ENCODE assay signal across 20 mouse cellular contexts in the genomic region with DNA sequence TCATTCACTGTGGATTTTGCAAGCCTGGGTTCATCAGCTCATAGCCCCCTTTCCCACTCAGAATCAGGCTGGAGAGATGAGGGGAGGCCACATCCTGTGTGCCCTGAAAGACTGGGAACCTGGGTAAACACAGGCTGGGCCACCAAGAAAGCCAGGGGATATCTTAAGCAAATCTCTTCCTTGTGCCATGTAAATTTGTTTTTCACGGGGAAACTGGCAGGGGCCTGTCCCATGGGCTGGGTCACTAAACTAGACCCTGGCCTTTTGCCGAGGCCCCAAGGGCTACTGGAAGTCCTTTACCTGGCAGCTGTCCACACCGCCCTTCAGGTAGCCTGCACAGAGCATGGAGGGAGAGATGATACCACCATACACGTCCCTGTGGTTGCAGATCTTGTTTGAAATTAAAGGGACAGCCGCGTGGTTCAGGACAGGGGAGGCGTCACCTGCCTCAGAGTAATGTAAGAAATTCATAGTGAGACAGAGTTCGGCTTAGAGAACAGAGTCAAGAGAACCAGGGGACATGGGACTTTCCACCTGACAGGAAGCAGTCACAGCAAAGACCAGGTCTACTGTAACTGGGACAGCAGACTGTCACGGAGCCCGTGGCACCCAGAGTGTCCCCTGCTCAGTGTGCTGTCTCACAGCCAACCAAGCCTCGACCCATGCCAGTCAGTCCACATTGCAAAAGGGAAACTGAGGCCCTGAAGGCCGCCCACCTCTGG. TPM values are rescaled to one million over a fixed set of nuclear protein-coding genes. Genes with fewer than 3 reads are reported as not detected.
A peak's percentile ranks its signal among the peaks of the same experiment; 100 is the strongest.
DNase-seq lines count a peak whose midpoint lies in the region; TF ChIP-seq lines count a peak whose summit lies in the region.
"Had no signal": no experiment of that assay in that cellular context is flagged by ENCODE, and none has a peak within 500 bp of the region (broad histone marks: within the 10 kb centered on the region; RNA-seq: fewer than 3 reads in every experiment).

No protein-coding gene starts in this region.

- 80% methylated on average over 12 of the region's 12 CpGs for WGBS in thymus, adult 2 months
- 82% methylated on average over 12 of the region's 12 CpGs for WGBS in hindbrain, embryonic 10.5 days

- no peak for DNase-seq in thymus, adult 2 months
- DNase-seq in thymus, adult 18-20 months, result no peak
- peak; percentile 61 for DNase-seq in induced T-regulatory cell, adult 2 months (ENCODE audit: low read depth)
- DNase-seq in lung, postnatal 14 days, result peak; percentile 13
- DNase-seq in thymus, postnatal 14 days, result peak; percentile 52
- no peak for DNase-seq in adrenal gland, postnatal 25 days
- DNase-seq in hindbrain, embryonic 10.5 days (ENCODE audit: low spot score), result no peak
- DNase-seq in gastrocnemius, postnatal 10 days, result no peak
- DNase-seq: heart, adult 2 months; heart, postnatal 14 days; retina, postnatal 1 day had no signal

- peaks cover 21% of the 10 kb centered on the region for H3K4me1 ChIP-seq in thymus, adult 2 months (replicated peaks; ENCODE audit: control insufficient read depth, insufficient read depth, low read length)
- no peaks in the 10 kb centered on the region for H3K4me1 ChIP-seq in hindbrain, embryonic 10.5 days (replicated peaks)
- H3K4me1 ChIP-seq: limb, embryonic 15.5 days; midbrain, embryonic 15.5 days had no signal

- no peaks in the 10 kb centered on the region for H3K27me3 ChIP-seq in thymus, adult 2 months (ENCODE audit: control insufficient read depth, insufficient read depth, low read length)
- H3K27me3 ChIP-seq in hindbrain, embryonic 10.5 days (ENCODE audit: insufficient read depth, poor library complexity, severe bottlenecking), result no peaks in the 10 kb centered on the region
- H3K27me3 ChIP-seq: limb, embryonic 15.5 days; midbrain, embryonic 15.5 days had no signal

- peak overlapping the region; percentile 43; the same call in 1 of the 2 replicates for H3K27ac ChIP-seq in thymus, adult 2 months (ENCODE audit: control insufficient read depth, insufficient read depth, low read length)
- no peak overlapping the region for H3K27ac ChIP-seq in hindbrain, embryonic 10.5 days
- H3K27ac ChIP-seq: heart, adult 2 months; hindbrain, postnatal 0 days; limb, embryonic 15.5 days; midbrain, embryonic 15.5 days had no signal

- TF ChIP-seq CTCF in thymus, adult 2 months (IDR thresholded peaks at IDR 0.05; ENCODE audit: borderline replicate concordance, control insufficient read depth, extremely low read depth, insufficient read depth, low read length, poor library complexity), result no peak

- no peak overlapping the region for H3K4me3 ChIP-seq in thymus, adult 2 months (ENCODE audit: control insufficient read depth, insufficient read depth, low read length)
- no peak overlapping the region for H3K4me3 ChIP-seq in hindbrain, embryonic 10.5 days
- H3K4me3 ChIP-seq: heart, adult 2 months; limb, embryonic 15.5 days; midbrain, embryonic 15.5 days had no signal

- no peaks in the 10 kb centered on the region for H3K36me3 ChIP-seq in thymus, adult 2 months (ENCODE audit: control insufficient read depth, insufficient read depth, low read length)
- no peaks in the 10 kb centered on the region for H3K36me3 ChIP-seq in hindbrain, embryonic 10.5 days
- H3K36me3 ChIP-seq: limb, embryonic 15.5 days; midbrain, embryonic 15.5 days had no signal

- TF ChIP-seq POLR2A in thymus, adult 2 months (IDR thresholded peaks at IDR 0.05; ENCODE audit: control insufficient read depth, extremely low read depth, insufficient read depth, low read length, poor library complexity), result no peak

- H3K9me3 ChIP-seq in hindbrain, embryonic 10.5 days, result 0 out of 2 replicates have a peak, but pooled peaks cover 4% of the 10 kb centered on the region
- H3K9me3 ChIP-seq: limb, embryonic 15.5 days; midbrain, embryonic 15.5 days had no signal

RNA-seq across cellular contexts. Expression of gene Tmprss3, which starts 14.3 kb away (rescaled TPM):
- 0.61 and 0.92 TPM in 2 replicates for polyA plus RNA-seq in thymus, adult 2 months (2012; rRNA removed)
- total RNA-seq in adrenal gland, postnatal 25 days (2021), result not detected in 2 replicates
- 0.06 TPM in 1 of 2 replicates, not detected in the other for polyA plus RNA-seq in hindbrain, embryonic 10.5 days (2016; fragmentation: Nextera tagmentation; extraction: Ambion mirVana)
- under 1 TPM in 1 of 2 experiments, not detected in 1; 0.29 TPM for total RNA-seq in gastrocnemius, postnatal 10 days (2021)
- total RNA-seq: heart, adult 2 months; heart, postnatal 14 days; left cerebral cortex, postnatal 10 days had no signal
- polyA plus RNA-seq: C2C12; forebrain, embryonic 11.5 days; heart, adult 2 months; neural tube, embryonic 14.5 days had no signal

RNA-seq across cellular contexts. Expression of gene Tff1, which starts 19.4 kb away (rescaled TPM):
- polyA plus RNA-seq in thymus, adult 2 months (2012; rRNA removed), result 2.1 and 2.7 TPM in 2 replicates
- total RNA-seq in adrenal gland, postnatal 25 days (2021), result not detected in 2 replicates
- not detected in 2 replicates for polyA plus RNA-seq in hindbrain, embryonic 10.5 days (2016; fragmentation: Nextera tagmentation; extraction: Ambion mirVana)
- total RNA-seq in gastrocnemius, postnatal 10 days (2021), result not detected
- total RNA-seq: heart, adult 2 months; heart, postnatal 14 days; hindbrain, postnatal 0 days; left cerebral cortex, postnatal 10 days had no signal
- polyA plus RNA-seq: C2C12; cortical plate, adult 2 months; embryonic facial prominence, embryonic 14.5 days; forebrain, embryonic 11.5 days; heart, adult 2 months; hindbrain, postnatal 0 days; limb, embryonic 15.5 days; midbrain, embryonic 15.5 days; neural tube, embryonic 14.5 days had no signal

RNA-seq across cellular contexts. Expression of gene Ubash3a, which starts 23.2 kb away (rescaled TPM):
- polyA plus RNA-seq in thymus, adult 2 months (2012; rRNA removed), result 95.5 and 126 TPM in 2 replicates
- total RNA-seq in adrenal gland, postnatal 25 days (2021), result not detected in 2 replicates
- polyA plus RNA-seq in hindbrain, embryonic 10.5 days (2016; fragmentation: Nextera tagmentation; extraction: Ambion mirVana), result 0.14 and 0.61 TPM in 2 replicates
- not detected for total RNA-seq in gastrocnemius, postnatal 10 days (2021)
- total RNA-seq: left cerebral cortex, postnatal 10 days had no signal
- polyA plus RNA-seq: C2C12; cortical plate, adult 2 months; hindbrain, postnatal 0 days; midbrain, embryonic 15.5 days had no signal

RNA-seq across cellular contexts. Expression of gene Tff2, which starts 40.3 kb away (rescaled TPM):
- 1.4 and 2.8 TPM in 2 replicates for polyA plus RNA-seq in thymus, adult 2 months (2012; rRNA removed)
- not detected in 2 replicates for total RNA-seq in adrenal gland, postnatal 25 days (2021)
- not detected in 2 replicates for polyA plus RNA-seq in hindbrain, embryonic 10.5 days (2016; fragmentation: Nextera tagmentation; extraction: Ambion mirVana)
- not detected for total RNA-seq in gastrocnemius, postnatal 10 days (2021)
- total RNA-seq: heart, adult 2 months; hindbrain, postnatal 0 days; left cerebral cortex, postnatal 10 days had no signal
- polyA plus RNA-seq: C2C12; cortical plate, adult 2 months; embryonic facial prominence, embryonic 14.5 days; forebrain, embryonic 11.5 days; hindbrain, postnatal 0 days; limb, embryonic 15.5 days; midbrain, embryonic 15.5 days; neural tube, embryonic 14.5 days had no signal

RNA-seq across cellular contexts. Expression of gene Tff3, which starts 55.0 kb away (rescaled TPM):
- polyA plus RNA-seq in thymus, adult 2 months (2012; rRNA removed), result 10.1 and 10.4 TPM in 2 replicates
- total RNA-seq in adrenal gland, postnatal 25 days (2021), result not detected in 2 replicates
- polyA plus RNA-seq in hindbrain, embryonic 10.5 days (2016; fragmentation: Nextera tagmentation; extraction: Ambion mirVana), result 1.1 TPM in 1 of 2 replicates, not detected in the other
- total RNA-seq in gastrocnemius, postnatal 10 days (2021), result not detected
- total RNA-seq: heart, adult 2 months; heart, postnatal 14 days; hindbrain, postnatal 0 days; left cerebral cortex, postnatal 10 days had no signal
- polyA plus RNA-seq: C2C12; cortical plate, adult 2 months; embryonic facial prominence, embryonic 14.5 days; neural tube, embryonic 14.5 days had no signal

Comparison
In these comparisons a context has a peak if more than half of its experiments do, and no peak if none do; other contexts are left out.
1. DNase-seq: peak in induced T-regulatory cell, adult 2 months (single experiment), lung, postnatal 14 days (single experiment) and thymus, postnatal 14 days (single experiment); none in thymus, adult 2 months (single experiment), thymus, adult 18-20 months (0 of 2), adrenal gland, postnatal 25 days (single experiment), hindbrain, embryonic 10.5 days (single experiment) and gastrocnemius, postnatal 10 days (single experiment).